Mouse (Mus musculus) CD4-positive helper T cell, adult 2 months (primary cell): Measurements from ENCODE around the gene Pard6a.

Experiments used
- DNase-seq: peaks from one replicate; pipeline ENCODE4 v3.0.0-alpha.2; 2012; ENCODE audit warnings: low read depth, missing footprints, low spot score

Pard6a gene

GRCm38 (mm10) chr8:105700566-105700965, 382 bp upstream of the Pard6a start:
- peak; percentile 84 for DNase-seq

DNA sequence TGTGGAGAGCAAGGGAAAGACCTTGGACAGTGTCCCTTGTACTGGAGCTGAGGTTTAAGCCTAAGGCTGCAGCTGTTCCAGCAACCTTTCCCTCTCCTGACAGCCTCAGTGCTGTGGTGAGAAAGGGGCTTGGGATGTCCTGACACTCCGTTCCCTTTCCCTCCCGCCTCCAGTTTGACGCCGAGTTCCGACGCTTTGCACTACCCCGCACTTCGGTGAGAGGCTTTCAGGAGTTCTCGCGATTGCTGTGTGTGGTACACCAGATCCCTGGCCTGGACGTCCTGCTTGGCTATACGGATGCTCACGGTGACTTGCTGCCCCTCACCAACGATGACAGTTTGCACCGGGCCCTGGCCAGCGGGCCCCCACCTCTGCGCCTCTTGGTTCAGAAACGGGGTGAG, 1.1 kb downstream of the Pard6a start:
- no peak for DNase-seq

DNA sequence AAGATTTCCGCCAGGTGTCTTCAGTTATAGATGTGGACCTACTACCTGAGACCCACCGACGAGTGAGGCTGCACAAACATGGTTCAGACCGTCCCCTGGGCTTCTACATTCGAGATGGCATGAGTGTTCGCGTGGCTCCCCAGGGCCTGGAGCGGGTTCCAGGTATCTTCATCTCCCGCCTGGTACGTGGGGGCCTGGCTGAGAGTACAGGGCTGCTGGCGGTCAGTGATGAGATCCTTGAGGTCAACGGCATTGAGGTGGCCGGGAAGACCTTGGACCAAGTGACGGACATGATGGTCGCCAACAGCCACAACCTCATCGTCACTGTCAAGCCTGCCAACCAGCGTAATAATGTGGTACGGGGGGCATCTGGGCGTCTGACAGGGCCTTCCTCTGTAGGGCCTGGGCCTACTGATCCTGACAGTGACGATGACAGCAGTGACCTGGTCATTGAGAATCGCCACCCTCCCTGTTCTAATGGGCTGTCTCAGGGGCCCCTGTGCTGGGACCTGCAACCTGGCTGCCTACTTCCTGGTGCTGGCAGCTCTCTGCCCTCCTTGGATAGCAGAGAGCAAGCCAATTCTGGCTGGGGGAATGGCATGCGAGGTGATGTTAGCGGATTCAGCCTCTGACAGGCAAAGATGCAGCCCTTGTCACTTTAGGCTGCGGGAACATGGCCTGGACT, 1.9 kb downstream of the Pard6a start:
- peak; percentile 1 for DNase-seq

- no peak for DNase-seq
Observed at GRCm38 (mm10) chr8:105704146-105704812, 3.3 kb downstream of the Pard6a start.

DNA sequence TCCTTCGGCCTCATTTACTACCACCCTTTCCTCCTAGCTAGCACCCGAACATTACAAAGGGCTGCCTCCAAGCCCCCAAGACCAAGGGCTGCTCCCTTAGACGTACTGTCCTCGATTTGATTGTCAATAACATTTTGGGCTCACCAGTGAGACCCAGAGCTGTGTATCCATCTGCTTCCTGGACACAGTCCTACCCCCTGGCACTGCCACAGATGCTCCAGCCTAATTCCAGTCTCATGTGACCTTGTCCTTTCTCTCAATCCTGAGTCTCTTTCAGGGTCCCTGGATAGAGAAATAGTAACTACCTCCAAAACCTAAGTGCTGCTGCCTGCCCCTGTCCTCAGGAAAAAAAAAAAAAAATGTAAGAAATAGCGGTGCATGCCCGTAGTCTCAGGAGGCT, 4.0 kb downstream of the Pard6a start:
- no peak for DNase-seq

- no peak for DNase-seq
Observed at GRCm38 (mm10) chr8:105706426-105706825, 5.5 kb downstream of the Pard6a start.

GRCm38 (mm10) chr8:105707498-105708403, 6.8 kb downstream of the Pard6a start, which contains the start of the genes 4933405L10Rik and Enkd1:
Gene 4933405L10Rik (plus strand): TSS chr8:105707655.
Gene Enkd1 (minus strand): TSS chr8:105708210.
- DNase-seq = peak; percentile 89

- no peak for DNase-seq
Observed at GRCm38 (mm10) chr8:105708675-105709074, 7.7 kb downstream of the Pard6a start.

GRCm38 (mm10) chr8:105709317-105709716, 8.4 kb downstream of the Pard6a start:
- DNase-seq = no peak

GRCm38 (mm10) chr8:105712286-105712685, 11.3 kb downstream of the Pard6a start:
- DNase-seq = no peak

GRCm38 (mm10) chr8:105714139-105714538, 13.2 kb downstream of the Pard6a start:
- peak; percentile 85 for DNase-seq

DNA sequence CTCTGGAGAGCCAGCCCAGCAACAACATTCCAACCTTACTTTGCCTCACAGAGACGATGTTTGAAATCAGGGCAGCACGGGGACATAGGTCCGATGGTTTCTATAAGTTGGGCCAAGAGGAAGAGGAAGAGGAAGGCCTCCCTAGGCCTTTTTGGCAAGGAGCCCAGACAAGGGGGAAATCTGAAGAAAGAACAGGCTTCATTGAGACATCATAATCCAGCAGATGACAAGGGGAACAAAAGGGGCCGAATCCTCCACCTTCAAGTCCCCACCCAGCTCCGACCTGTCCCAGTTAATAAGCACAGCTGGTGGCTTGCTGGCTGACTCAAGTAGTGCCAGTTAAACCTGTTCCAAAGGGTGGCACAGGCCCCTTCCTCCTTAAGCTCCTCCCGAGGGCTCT, 14.1 kb downstream of the Pard6a start:
- DNase-seq = no peak

DNA sequence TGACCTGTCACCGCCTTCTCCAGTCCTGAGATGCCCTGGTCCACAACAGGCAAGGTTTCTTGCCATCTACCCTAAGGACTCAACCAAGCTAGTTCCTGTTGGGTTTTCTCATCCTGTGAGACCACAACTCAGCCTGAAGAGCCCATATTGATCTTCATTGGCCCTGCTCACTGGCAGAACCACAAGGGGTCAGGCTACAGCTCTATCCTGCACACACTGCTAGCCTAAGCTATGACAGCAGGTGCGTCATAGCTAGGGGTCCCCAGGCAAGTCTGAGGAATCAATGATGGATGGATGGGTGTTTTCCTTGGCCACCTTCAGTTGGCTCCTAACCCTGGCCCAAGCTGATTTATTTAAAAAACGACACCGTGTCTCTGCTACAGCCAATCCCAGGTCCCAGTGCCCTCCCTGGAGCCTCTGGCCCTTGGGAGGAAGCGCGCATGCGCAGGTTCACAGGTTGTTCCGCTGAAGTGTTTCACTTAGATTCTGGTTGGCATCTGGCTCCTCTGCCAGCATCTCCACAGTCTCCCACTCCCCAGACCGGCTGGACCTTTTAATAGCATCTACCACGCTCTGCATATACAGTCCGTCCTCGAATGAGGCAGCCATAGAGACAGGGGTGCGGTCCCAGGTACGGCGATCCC, 15.5 kb downstream of the Pard6a start:
- DNase-seq = no peak

- DNase-seq = no peak
Observed at GRCm38 (mm10) chr8:105719637-105720036, 18.7 kb downstream of the Pard6a start.

DNA sequence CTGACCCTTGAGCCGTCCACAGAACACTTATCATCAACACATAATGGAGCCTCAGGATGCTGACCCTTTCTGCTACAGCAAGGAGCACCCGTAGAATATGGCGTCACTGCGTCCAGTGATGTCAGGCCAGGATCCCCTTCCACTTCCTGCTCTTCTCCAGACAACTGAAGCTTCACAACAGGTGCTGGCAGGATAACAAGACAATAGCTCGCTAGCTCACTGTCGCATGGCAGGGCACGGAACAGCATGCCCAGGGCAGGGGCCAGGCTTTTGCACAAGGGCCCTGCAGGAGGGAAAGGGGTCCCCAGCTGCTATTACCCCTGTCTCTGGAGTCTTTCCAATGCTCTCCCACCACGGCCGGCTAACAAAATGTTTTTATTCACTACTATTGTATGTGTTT, 21.9 kb downstream of the Pard6a start:
- no peak for DNase-seq

DNA sequence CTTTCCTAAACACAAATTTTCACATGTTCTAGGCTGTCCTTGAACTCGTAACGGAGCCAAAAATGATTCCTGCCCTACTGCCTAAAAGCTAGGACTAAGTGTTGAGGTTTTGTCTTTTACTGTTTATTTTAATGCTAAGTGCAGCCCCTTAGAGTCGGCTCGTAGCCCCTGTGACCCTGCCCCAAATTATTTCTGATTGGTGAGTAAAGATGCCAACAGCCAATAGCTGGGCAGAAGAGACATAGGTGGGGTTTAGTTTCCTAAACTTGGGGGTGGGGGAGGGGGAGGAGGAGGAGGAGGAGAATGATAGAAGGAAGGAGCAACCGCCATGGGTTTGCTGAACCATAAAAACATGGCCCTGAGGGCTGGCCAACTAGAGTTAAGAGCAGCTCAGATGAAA, 24.8 kb downstream of the Pard6a start:
- DNase-seq = no peak

GRCm38 (mm10) chr8:105727397-105728124, 26.6 kb downstream of the Pard6a start:
- DNase-seq = peak; percentile 44

DNA sequence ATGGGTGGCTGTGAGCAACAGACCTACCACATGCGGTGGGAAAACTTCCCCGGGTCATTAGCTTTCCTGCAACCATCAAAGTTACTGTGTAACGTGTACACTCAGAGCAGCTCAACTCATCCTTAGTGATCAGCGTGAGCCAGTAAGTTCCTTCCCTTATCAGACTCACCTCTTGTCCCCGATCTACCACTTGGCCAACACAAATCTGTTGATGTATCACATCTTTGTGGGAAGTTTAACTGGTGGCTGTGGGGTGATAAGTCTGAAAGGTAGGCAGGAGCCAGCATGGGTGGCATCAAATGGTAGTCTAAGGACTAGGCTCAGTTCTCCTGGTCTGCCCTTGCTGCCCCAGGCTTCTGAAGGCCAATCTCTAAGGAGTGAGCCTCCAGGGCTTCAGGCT, 31.2 kb downstream of the Pard6a start:
- DNase-seq = no peak

GRCm38 (mm10) chr8:105739216-105739615, 38.3 kb downstream of the Pard6a start:
- no peak for DNase-seq

DNA sequence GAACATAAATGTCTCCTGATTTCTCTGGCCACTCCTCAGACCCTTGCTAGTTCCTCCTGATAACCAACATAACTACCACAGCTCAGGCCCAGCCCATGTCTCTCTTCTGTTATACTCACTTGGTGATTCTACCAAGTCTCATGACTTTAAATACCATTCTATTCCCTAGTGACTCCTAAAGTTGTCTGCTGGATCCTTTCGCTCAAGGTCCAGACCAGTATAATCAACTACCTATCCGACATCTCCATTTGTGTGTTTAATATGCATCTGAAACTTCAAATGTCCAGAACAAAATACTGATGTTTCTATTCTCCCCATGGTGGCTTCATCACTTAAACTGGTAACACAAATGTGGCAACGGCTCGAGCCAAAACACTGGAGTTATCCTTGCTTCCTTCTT, 42.4 kb downstream of the Pard6a start:
- no peak for DNase-seq

- no peak for DNase-seq
Observed at GRCm38 (mm10) chr8:105750606-105751005, 49.7 kb downstream of the Pard6a start.
